Mouse (Mus musculus) cerebellum, postnatal 4 days (tissue): ENCODE measurements around the gene Fgd6.

ENCODE experiments used
- DNase-seq, 2 experiments: peaks; one replicate each; pipeline ENCODE4 v3.0.0; 2022; ENCODE audit warnings: low spot score in 2 of 2, mixed read lengths in 1 of 2

The Fgd6 gene

GRCm38 (mm10) chr10:94093534-94093933 lies 57.7 kb downstream of the Fgd6 start:
- no peak for DNase-seq

GRCm38 (mm10) chr10:94095743-94096465 lies 60.1 kb downstream of the Fgd6 start:
- DNase-seq = no peak

GRCm38 (mm10) chr10:94097081-94097845 lies 61.5 kb downstream of the Fgd6 start:
- DNase-seq = no peak

- DNase-seq = no peak
These were observed 62.3 kb downstream of the Fgd6 start for GRCm38 (mm10) chr10:94098100-94098499.

- DNase-seq = no peak
These were observed 69.7 kb downstream of the Fgd6 start for GRCm38 (mm10) chr10:94105498-94105897.

GRCm38 (mm10) chr10:94107168-94107567 lies 71.4 kb downstream of the Fgd6 start:
- no peak for DNase-seq

GRCm38 (mm10) chr10:94107607-94108006 lies 71.8 kb downstream of the Fgd6 start:
- no peak for DNase-seq

- no peak for DNase-seq
These were observed 73.0 kb downstream of the Fgd6 start for GRCm38 (mm10) chr10:94108791-94109190.

- no peak for DNase-seq
These were observed 75.3 kb downstream of the Fgd6 start for GRCm38 (mm10) chr10:94110834-94111754.

GRCm38 (mm10) chr10:94112207-94112606 lies 76.4 kb downstream of the Fgd6 start:
- DNase-seq = no peak

GRCm38 (mm10) chr10:94115893-94116599 lies 80.2 kb downstream of the Fgd6 start:
- DNase-seq = peak; percentile 63 to 87

GRCm38 (mm10) chr10:94116781-94117340 lies 81.1 kb downstream of the Fgd6 start:
- no peak for DNase-seq

- DNase-seq = no peak
These were observed 82.1 kb downstream of the Fgd6 start for GRCm38 (mm10) chr10:94117916-94118315.

- no peak for DNase-seq
These were observed 83.2 kb downstream of the Fgd6 start for GRCm38 (mm10) chr10:94118993-94119392.

- no peak for DNase-seq
These were observed 84.9 kb downstream of the Fgd6 start for GRCm38 (mm10) chr10:94120676-94121075.

- DNase-seq = no peak
These were observed 86.8 kb downstream of the Fgd6 start for GRCm38 (mm10) chr10:94122595-94122994.

GRCm38 (mm10) chr10:94123581-94123980 lies 87.8 kb downstream of the Fgd6 start:
- no peak for DNase-seq

GRCm38 (mm10) chr10:94124376-94124775 lies 88.6 kb downstream of the Fgd6 start:
- peak in 1 of 2 experiments; percentile 60 for DNase-seq

- DNase-seq = peak in 1 of 2 experiments; percentile 73
These were observed 93.9 kb downstream of the Fgd6 start for GRCm38 (mm10) chr10:94129680-94130119.

- no peak for DNase-seq
These were observed 97.3 kb downstream of the Fgd6 start for GRCm38 (mm10) chr10:94133081-94133480.

GRCm38 (mm10) chr10:94133674-94134073 lies 97.9 kb downstream of the Fgd6 start:
- no peak for DNase-seq
